Mouse (Mus musculus) G1E (cell line): ENCODE results near the gene Hyou1.

Experiments used
- CTCF ChIP-seq: IDR thresholded peaks from 2 replicates; pipeline ENCODE4 v1.5.1; 2012; ENCODE audit warnings: low read depth, low read length, inconsistent platforms, mixed read lengths
- GATA1 ChIP-seq: IDR thresholded peaks from 2 replicates; pipeline ENCODE4 v1.6.1; 2012; ENCODE audit warnings: borderline replicate concordance, low read length, inconsistent platforms, mixed read lengths
- POLR2AphosphoS5 ChIP-seq: IDR thresholded peaks from 2 replicates; pipeline ENCODE4 v1.6.1; 2012; ENCODE audit warnings: low read depth, low read length, inconsistent platforms; ENCODE audit not compliant: insufficient replicate concordance
- TAL1 ChIP-seq: conservative IDR thresholded peaks from 2 replicates; pipeline ENCODE4 v1.6.1; 2012; ENCODE audit warnings: low read depth, low read length, inconsistent platforms, mixed read lengths

DNA sequence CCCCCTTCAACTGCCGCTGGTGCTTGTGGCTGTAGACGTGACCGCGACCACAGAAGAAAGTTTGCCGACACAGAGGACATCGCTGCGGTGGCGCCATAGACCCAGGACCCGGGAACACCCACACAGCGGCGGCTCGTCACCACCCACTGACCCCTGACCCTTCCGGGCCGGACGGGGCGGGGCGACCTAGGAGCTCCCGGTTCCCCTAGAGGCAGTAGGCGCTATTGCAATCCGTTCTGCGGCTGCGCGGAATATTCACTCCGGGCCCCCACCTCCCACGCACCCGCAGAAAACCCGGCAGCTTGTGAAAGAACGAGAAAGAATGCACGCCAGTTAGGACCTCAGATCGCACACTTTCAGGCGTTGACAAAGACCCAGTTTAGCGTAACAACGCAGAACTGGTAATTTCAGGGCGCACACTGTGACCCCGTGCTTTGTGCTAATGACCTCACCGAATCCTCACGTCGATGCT lies 38.6 kb downstream of the Hyou1 start:
- TF ChIP-seq TAL1 (no peak), CTCF (peak; percentile 34), GATA1 (no peak), POLR2AphosphoS5 (no peak)
